Mouse (Mus musculus) intestine, embryonic 15.5 days (tissue): ENCODE data around the gene Prpf39. TPM values are rescaled to one million over a fixed set of nuclear protein-coding genes. Genes with fewer than 3 reads are reported as not detected.
A peak's percentile ranks its signal among the peaks of the same experiment; 100 is the strongest.

Experiments used
- ATAC-seq: fragments of 200-750 bp; cut with Nextera tagmentation; 2 replicates; pipeline ENCODE4 v1.8.0; 2017; ENCODE audit warnings: moderate TSS enrichment, moderate library complexity
- H3K27ac ChIP-seq: fragments of 300-500 bp; sonication (generic); 2 replicates; pipeline ENCODE4 v1.5.1; 2015; ENCODE audit warnings: mild to moderate bottlenecking, inconsistent platforms
- H3K27me3 ChIP-seq: fragments of 300-500 bp; sonication (generic); replicated peaks from 2 replicates; pipeline ENCODE4 v1.6.1; 2015; ENCODE audit warnings: inconsistent platforms
- H3K36me3 ChIP-seq: fragments of 300-500 bp; sonication (generic); 2 replicates; pipeline ENCODE4 v1.6.1; 2015; ENCODE audit warnings: inconsistent platforms
- H3K4me1 ChIP-seq: fragments of 300-500 bp; sonication (generic); replicated peaks from 2 replicates; pipeline ENCODE4 v1.6.1; 2015; ENCODE audit warnings: inconsistent platforms
- H3K4me2 ChIP-seq: fragments of 300-500 bp; sonication (generic); replicated peaks from 2 replicates; pipeline ENCODE4 v1.6.1; 2015; ENCODE audit warnings: mild to moderate bottlenecking, inconsistent platforms
- H3K4me3 ChIP-seq: fragments of 300-500 bp; sonication (generic); replicated peaks from 2 replicates; pipeline ENCODE4 v1.5.1; 2015; ENCODE audit warnings: inconsistent platforms
- H3K9ac ChIP-seq: fragments of 300-500 bp; sonication (generic); 2 replicates; pipeline ENCODE4 v1.6.1; 2015; ENCODE audit warnings: inconsistent platforms
- H3K9me3 ChIP-seq: fragments of 300-500 bp; sonication (generic); 2 replicates; pipeline ENCODE4 v1.6.1; 2016; ENCODE audit warnings: inconsistent platforms
- WGBS: fragments of 180-500 bp; shearing (Covaris S2); methylation state at CpG from one replicate; pipeline ENCODE4 v1.1.7; 2015; 5-methylcytosine and 5-hydroxymethylcytosine counted together
- polyA plus RNA-seq: library from polyadenylated mRNA; unstranded; fragments of >200 nt; fragmentation: Nextera tagmentation; extraction: Ambion mirVana; gene quantifications from 2 replicates; pipeline ENCODE4 v1.2.1, GENCODE M21; 2015

Prpf39 gene
- polyA plus RNA-seq, 1 experiment from 2014 or later = 48.1 TPM

DNA sequence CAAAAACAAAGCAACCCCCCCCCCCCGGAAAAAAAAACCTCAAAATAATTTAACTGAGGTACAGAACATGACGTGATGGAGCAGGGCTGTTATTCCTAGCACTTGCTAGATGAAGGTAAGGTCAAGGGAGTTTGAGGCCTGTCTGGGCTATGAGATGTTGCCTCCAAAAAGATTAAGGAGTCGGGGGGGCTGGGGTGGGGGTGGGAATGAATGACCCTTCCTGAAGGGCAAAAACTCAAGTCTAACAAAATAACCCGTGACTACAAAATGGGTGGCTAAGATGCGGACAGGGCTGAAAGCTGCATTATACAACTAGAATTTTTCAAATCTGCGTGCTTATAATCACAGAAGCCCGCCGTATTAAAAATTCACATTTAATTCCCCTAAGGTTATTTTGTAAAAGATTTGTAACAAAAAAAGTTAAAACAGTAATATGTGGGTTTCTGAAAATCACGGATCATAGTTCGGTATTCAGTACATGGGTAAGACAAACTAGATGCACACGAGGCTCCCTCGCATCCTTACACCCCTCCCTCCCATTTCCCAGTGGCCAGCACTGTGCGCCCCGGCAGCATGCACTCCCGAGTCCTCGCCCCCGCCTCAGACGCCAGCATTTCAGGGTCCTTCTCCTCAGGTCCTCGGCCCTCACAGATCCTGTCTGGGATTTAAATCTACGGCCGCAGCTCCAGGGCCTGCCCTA lies 36.9 kb downstream of the Prpf39 start:
- Histone ChIP-seq H3K4me2 (peak overlapping the region; percentile 64), H3K27me3 (no peaks in the 10 kb centered on the region), H3K27ac (peak overlapping the region; percentile 90), H3K9ac (peak overlapping the region; percentile 94), H3K9me3 (no peaks in the 10 kb centered on the region), H3K4me3 (peak overlapping the region; percentile 65), H3K36me3 (no peaks in the 10 kb centered on the region), H3K4me1 (peaks cover 5% of the 10 kb centered on the region; the same call in 1 of the 2 replicates)
- ATAC-seq = peak; percentile 54
- WGBS = 3% methylated on average over 21 of the region's 21 CpGs

DNA sequence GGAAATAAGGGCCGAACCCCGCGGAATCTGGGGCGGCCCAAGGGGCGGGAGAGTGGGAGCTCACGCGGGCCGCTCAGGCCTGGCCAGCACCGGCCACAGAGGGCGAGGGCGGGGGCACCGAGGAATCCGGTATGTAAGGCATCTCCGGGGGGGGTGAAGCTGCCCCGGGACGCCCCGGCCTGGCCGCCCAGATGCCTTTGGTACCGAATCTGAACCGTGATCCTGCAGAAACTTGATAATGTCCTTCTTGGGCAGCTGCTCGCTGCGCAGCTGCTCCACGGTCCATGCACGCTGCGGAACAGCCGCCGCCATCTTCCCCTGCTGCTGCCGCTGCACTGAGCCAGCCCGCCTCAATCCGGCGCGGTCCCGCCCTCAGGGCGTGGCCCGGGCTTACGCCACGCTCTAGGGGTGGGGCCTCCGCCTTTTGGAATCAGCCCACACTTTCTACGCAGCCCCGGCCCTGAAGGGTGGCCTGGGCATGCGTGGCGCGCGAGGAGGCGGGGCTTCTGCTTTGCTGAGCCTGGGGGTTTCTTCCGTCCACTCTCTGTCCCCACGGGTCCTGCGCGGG lies 37.6 kb downstream of the Prpf39 start, which contains the start of gene Fkbp3:
Gene Fkbp3 (minus strand): TSS at position 397 of the 568 bp plus-strand sequence.
- peaks cover 5% of the 10 kb centered on the region; the same call in 1 of the 2 replicates for H3K4me1 ChIP-seq
- H3K4me3 ChIP-seq = peak within 1 kb of the TSS; percentile 65
- H3K9ac ChIP-seq = peak within 1 kb of the TSS; percentile 94
- H3K36me3 ChIP-seq = no peaks in the 10 kb centered on the region
- H3K27ac ChIP-seq = peak within 1 kb of the TSS; percentile 90
- under 1% methylated on average over 48 of the region's 49 CpGs for WGBS
- peak within 1 kb of the TSS; percentile 64 for H3K4me2 ChIP-seq
- H3K27me3 ChIP-seq = no peaks in the 10 kb centered on the region
- H3K9me3 ChIP-seq = no peaks in the 10 kb centered on the region
- ATAC-seq = peak; percentile 99

DNA sequence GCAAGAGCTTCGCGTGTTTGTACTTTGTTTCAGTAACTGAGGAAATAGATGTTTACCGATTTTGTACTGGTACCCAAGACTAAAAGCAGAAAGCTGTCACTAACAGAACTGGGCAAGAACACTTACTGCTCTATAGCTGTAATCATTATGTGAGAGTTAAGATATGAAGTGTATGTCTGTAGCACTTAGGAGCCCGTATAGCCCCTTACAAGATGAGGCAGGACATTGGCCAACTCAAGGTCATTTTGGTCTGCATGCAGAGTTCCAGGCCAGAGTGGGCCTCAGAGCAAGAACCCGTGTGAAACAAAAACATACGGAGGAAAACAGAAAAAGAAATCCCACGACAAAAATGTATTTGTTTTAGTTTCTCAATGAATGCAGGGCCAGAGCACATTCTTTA lies 38.5 kb downstream of the Prpf39 start:
- no peak for ATAC-seq
- H3K9ac ChIP-seq = no peak overlapping the region

DNA sequence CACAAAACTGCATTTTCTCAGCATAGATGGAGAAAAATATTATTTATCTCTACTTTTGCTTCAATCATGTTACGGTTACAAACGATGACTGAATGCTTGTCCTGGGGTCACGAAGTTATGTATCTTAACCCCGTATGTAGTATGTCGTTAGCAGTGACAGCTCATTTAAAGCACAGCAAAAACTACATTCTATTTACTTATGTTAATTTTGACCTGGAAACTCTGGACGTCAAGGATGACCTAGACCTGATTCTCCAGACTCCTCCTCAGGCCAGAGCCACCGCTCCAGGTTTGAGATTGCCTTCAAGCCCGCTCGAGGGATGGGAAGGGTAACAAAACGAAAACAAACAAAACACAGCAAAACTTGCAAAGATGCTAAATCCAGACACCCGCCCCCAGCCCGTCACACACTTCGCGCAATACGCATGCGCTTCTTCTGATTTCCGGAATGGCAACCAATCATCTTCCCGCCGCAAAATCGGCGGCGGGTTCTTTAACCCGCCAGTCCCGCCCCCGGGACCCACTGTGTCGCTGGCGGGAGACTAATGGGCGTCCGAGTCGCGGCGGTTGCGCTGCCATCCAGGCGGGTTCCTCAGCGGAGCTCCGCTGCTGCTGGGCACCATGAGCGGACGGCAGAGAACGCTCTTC lies 39.1 kb downstream of the Prpf39 start, which contains the start of gene Fancm:
Gene Fancm (plus strand): TSS at position 519 of the 648 bp plus-strand sequence.
- H3K9ac ChIP-seq = peak within 1 kb of the TSS; percentile 73
- WGBS = 2% methylated on average over 39 of the region's 39 CpGs
- H3K4me1 ChIP-seq = peaks cover 5% of the 10 kb centered on the region; the same call in 1 of the 2 replicates
- H3K9me3 ChIP-seq = no peaks in the 10 kb centered on the region
- H3K27me3 ChIP-seq = no peaks in the 10 kb centered on the region
- peak; percentile 60 for ATAC-seq
- H3K36me3 ChIP-seq = no peaks in the 10 kb centered on the region
- H3K27ac ChIP-seq = peak within 1 kb of the TSS; percentile 90
- H3K4me2 ChIP-seq = peak within 1 kb of the TSS; percentile 83
- peak within 1 kb of the TSS; percentile 65 for H3K4me3 ChIP-seq

More for the DNA sequence above, 38.5 kb downstream of the Prpf39 start:
- Histone ChIP-seq H3K4me3 (peak overlapping the region; percentile 65), H3K36me3 (no peaks in the 10 kb centered on the region), H3K4me1 (peaks cover 5% of the 10 kb centered on the region; the same call in 1 of the 2 replicates), H3K27me3 (no peaks in the 10 kb centered on the region), H3K27ac (0 out of 2 replicates have a peak overlapping the region, but pooled peaks have one; percentile 90), H3K4me2 (peak overlapping the region; percentile 64), H3K9me3 (no peaks in the 10 kb centered on the region)
- 39% methylated on average over 7 of the region's 7 CpGs for WGBS

DNA sequence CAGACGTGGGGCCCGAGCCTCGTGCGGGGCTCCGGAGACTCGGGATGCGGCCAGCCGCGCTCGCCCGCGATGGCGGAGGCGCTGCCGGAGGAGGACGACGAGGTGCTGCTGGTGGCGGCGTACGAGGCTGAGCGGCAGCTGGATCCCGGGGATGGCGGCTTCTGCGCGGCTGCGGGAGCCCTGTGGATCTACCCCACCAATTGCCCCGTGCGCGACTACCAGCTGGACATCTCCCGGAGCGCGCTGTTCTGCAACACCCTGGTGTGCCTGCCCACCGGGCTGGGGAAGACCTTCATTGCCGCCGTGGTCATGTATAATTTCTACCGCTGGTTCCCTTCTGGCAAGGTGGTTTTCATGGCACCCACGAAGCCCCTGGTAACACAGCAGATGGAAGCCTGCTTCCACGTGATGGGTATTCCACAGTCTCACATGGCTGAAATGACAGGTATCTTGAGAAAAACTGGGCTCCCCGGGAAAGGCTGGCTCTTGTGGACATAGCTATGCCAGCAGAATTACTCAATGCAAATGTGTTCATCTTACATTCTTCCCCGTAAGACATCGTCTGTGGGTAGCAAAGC lies 39.7 kb downstream of the Prpf39 start:
- Histone ChIP-seq H3K9ac (peak overlapping the region; percentile 73), H3K27ac (peak overlapping the region; percentile 65), H3K4me2 (peak overlapping the region; percentile 83), H3K4me3 (peak overlapping the region; percentile 65), H3K4me1 (peaks cover 5% of the 10 kb centered on the region; the same call in 1 of the 2 replicates), H3K36me3 (no peaks in the 10 kb centered on the region), H3K27me3 (no peaks in the 10 kb centered on the region), H3K9me3 (no peaks in the 10 kb centered on the region)
- WGBS = 0% methylated on average over 41 of the region's 41 CpGs
- peak; percentile 7 for ATAC-seq

DNA sequence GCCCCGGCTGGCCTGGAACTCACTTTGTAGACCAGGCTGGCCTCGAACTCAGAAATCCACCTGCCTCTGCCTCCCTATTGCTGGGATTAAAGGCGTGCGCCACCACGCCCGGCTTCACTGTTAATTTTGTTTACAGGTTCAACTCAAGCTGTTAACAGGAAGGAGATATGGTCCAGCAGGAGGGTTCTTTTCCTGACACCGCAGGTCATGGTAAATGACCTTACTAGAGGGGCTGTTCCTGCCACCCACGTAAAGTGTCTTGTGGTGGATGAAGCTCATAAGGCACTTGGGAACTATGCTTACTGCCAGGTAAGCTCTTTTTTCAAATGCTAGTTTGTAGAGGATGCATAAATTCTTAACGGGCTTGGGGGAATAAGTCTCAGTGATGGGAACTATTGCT lies 40.8 kb downstream of the Prpf39 start:
- ATAC-seq = no peak
- WGBS = 68% methylated on average over 9 of the region's 9 CpGs
- H3K4me2 ChIP-seq = peak overlapping the region; percentile 83
- no peaks in the 10 kb centered on the region for H3K36me3 ChIP-seq
- H3K4me1 ChIP-seq = peaks cover 5% of the 10 kb centered on the region; the same call in 1 of the 2 replicates
- no peaks in the 10 kb centered on the region for H3K27me3 ChIP-seq
- no peak overlapping the region for H3K9ac ChIP-seq
- H3K27ac ChIP-seq = no peak overlapping the region
- no peaks in the 10 kb centered on the region for H3K9me3 ChIP-seq
- H3K4me3 ChIP-seq = peak overlapping the region; percentile 65; the same call in 1 of the 2 replicates

DNA sequence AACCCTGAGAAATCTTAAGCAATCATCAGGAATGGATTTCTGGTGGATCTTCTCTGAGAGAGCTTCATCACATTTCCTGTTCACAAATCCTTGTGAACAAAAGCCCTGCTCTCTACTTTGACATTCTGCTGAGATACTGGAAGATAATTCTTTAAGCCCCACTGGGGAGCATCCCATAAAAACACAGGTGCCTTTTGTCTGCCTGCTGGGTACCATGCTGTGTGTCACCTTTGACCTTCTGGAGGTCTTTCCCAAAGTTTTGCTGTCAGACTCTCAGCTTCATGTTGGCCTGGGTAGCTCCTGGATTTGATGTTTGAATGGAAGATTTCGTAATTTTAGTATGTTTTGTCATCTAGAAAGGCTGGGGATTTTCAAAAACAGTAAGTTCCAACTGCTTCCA lies 72.6 kb downstream of the Prpf39 start:
- H3K27me3 ChIP-seq = no peaks in the 10 kb centered on the region
- H3K4me1 ChIP-seq = no peaks in the 10 kb centered on the region
- no peak for ATAC-seq
- no peak overlapping the region for H3K9ac ChIP-seq
- no peaks in the 10 kb centered on the region for H3K9me3 ChIP-seq
- WGBS = 74% methylated on average over 1 of the region's 1 CpGs
- no peaks in the 10 kb centered on the region for H3K36me3 ChIP-seq
- no peak overlapping the region for H3K4me3 ChIP-seq
- H3K4me2 ChIP-seq = no peak overlapping the region
- no peak overlapping the region for H3K27ac ChIP-seq

DNA sequence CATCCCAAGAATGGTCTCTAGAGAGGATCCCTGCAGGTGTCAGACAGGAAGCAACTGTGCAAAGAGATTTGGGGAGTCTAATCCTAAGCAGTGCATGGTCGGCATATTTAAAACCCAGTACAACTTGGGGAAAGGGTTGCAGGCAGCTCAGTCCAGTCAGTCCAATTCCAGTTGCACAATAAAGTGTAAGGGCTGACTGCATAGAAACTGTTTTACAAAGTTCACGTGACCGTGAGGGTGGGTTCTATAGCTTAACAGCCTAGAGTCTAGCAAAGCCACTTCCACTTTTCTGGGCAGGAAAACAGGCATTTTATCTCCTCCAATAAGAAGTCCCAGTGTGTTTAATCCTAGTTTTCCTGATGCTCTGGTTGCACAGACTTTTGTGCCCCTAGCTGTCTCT lies 75.4 kb downstream of the Prpf39 start:
- H3K9ac ChIP-seq = no peak overlapping the region
- no peaks in the 10 kb centered on the region for H3K4me1 ChIP-seq
- no peaks in the 10 kb centered on the region for H3K9me3 ChIP-seq
- no peak overlapping the region for H3K4me2 ChIP-seq
- ATAC-seq = no peak
- 94% methylated on average over 3 of the region's 3 CpGs for WGBS
- H3K27me3 ChIP-seq = no peaks in the 10 kb centered on the region
- H3K4me3 ChIP-seq = no peak overlapping the region
- H3K36me3 ChIP-seq = 0 out of 2 replicates have a peak, but pooled peaks cover 2% of the 10 kb centered on the region
- H3K27ac ChIP-seq = no peak overlapping the region

DNA sequence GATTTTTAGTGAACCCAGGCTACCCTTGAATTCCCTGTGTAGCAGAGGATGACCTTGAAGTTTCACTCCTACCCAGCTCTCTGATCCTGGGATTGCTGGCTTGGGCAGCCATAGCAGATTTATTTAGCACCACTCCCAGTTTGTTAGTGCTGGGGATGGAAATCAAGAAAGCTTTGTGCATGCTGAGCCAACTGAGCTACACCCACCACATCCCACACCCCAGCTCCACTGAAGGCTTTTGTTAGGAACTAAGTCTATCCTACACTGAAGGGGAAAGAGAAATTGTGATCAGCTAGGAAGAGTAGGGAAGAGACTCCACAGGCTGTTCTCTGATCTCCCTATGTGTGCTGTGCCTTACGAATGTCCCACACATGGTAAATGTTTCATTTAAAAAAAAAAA lies 76.7 kb downstream of the Prpf39 start:
- no peak overlapping the region for H3K4me3 ChIP-seq
- H3K36me3 ChIP-seq = 0 out of 2 replicates have a peak, but pooled peaks cover 2% of the 10 kb centered on the region
- H3K4me1 ChIP-seq = no peaks in the 10 kb centered on the region
- H3K9me3 ChIP-seq = no peaks in the 10 kb centered on the region
- H3K4me2 ChIP-seq = no peak overlapping the region
- H3K27me3 ChIP-seq = no peaks in the 10 kb centered on the region
- no peak overlapping the region for H3K27ac ChIP-seq
- 85% methylated on average over 1 of the region's 1 CpGs for WGBS
- no peak overlapping the region for H3K9ac ChIP-seq
- ATAC-seq = no peak

Other genes with a start within 250 kb of the Prpf39 start
- 3.3 and 3.4 TPM in 2 replicates for gene Gm527, start 118.4 kb upstream of the Prpf39 start, polyA plus RNA-seq
- 10.0 and 10.7 TPM in 2 replicates for gene Klhl28, start 70.8 kb upstream of the Prpf39 start, polyA plus RNA-seq
- gene Togaram1, start 70.5 kb upstream of the Prpf39 start, polyA plus RNA-seq = 23.8 and 28.0 TPM in 2 replicates
- gene Fkbp3, start 37.7 kb downstream of the Prpf39 start, polyA plus RNA-seq = 340 and 409 TPM in 2 replicates
- 6.7 and 8.2 TPM in 2 replicates for gene Fancm, start 39.3 kb downstream of the Prpf39 start, polyA plus RNA-seq
- 41.8 and 50.4 TPM in 2 replicates for gene Mis18bp1, start 136.3 kb downstream of the Prpf39 start, polyA plus RNA-seq
- gene Wdr20rt, start 189.2 kb downstream of the Prpf39 start, polyA plus RNA-seq = not detected in 2 replicates